Mouse (Mus musculus): Measurements from ENCODE around the gene Bicra. TPM values are rescaled to one million over a fixed set of nuclear protein-coding genes. Genes with fewer than 3 reads are reported as not detected.
A peak's percentile ranks its signal among the peaks of the same experiment; 100 is the strongest.

The Bicra gene
- polyA plus RNA-seq, 1 experiment: 8.5 TPM

DNA sequence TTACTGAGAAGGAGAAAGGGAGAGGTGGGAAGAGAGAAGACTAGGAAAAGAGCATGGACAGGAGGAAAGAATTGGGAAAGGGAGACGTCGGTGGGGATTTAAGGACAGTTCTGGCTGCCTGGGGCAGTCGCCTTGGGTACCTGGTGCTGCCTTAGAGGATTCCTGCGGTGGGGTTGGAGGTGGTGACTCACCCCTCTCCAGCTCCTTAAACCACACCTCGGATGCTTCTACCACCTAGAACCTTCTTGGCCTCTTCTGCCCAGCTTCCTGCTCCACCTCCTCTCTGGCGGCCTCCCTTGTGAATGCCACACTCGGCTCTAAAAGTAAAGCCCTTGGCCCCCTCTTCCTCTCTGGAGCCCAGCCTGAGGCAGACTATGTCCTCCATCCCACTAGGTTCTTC, 92.2 kb downstream of the Bicra start:
- TF ChIP-seq CTCF (IDR thresholded peaks at IDR 0.05; ENCODE audit: extremely low read depth, insufficient read depth, low read length) (no peak), POLR2A (IDR thresholded peaks at IDR 0.05; ENCODE audit: extremely low read depth, insufficient read depth, low read length) (no peak)
- Histone ChIP-seq H3K27ac (ENCODE audit: insufficient read depth, low read length) (peak overlapping the region; percentile 15; the same call in 1 of the 2 replicates), H3K4me3 (ENCODE audit: insufficient read depth, low read length) (no peak overlapping the region), H3K4me1 (ENCODE audit: control insufficient read depth, insufficient read depth, low read length) (no peaks in the 10 kb centered on the region)

DNA sequence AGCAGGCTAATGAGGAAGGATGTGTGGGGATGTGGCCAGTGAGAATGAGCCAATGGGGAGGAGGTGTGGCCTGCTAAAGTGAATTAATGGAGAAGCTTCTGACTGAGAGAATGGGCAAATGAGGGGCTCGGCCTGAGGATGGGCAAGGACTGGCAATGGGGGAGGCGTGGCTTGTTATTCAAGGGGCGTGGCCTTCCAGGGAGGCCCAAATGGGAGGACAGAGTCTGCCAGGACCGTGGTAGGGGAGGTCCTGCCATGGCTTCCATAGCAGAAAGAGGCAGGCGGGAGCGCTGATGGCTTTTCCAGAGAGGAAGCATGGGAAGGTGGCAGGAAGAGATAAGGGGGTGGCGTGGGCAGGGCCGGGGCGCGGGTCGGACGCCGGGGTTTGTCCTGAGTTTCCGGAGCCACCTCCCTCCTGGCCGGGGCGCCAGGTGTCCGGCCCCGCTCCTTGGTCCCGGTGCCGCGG, 92.7 kb downstream of the Bicra start:
- H3K4me3 ChIP-seq (ENCODE audit: insufficient read depth, low read length): no peak overlapping the region

DNA sequence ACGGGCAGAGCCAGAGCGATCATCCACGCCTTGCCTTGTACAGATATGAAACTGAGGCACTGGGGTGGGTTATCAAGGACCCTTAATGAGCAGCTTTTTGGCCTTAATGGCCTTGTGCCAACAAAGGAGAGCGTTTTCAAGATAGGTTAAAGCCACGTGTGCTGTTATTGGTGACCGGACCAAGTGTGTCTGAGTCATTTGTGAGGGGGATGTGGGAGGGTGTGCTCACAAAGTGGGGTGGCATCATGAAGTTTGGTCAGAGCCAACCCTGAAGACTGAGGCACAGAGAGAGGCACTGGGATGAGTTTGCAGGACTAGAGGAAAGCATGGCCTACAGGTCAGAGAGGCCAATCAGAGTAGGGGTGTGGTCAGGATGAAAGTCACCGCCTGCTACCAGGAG, 93.3 kb downstream of the Bicra start:
- Histone ChIP-seq H3K27ac (ENCODE audit: insufficient read depth, low read length) (no peak overlapping the region), H3K4me3 (ENCODE audit: insufficient read depth, low read length) (no peak overlapping the region), H3K4me1 (ENCODE audit: control insufficient read depth, insufficient read depth, low read length) (no peaks in the 10 kb centered on the region)
- TF ChIP-seq CTCF (IDR thresholded peaks at IDR 0.05; ENCODE audit: extremely low read depth, insufficient read depth, low read length) (no peak), POLR2A (IDR thresholded peaks at IDR 0.05; ENCODE audit: extremely low read depth, insufficient read depth, low read length) (no peak)

More for the DNA sequence above, 92.7 kb downstream of the Bicra start:
- Histone ChIP-seq H3K4me1 (ENCODE audit: control insufficient read depth, insufficient read depth, low read length) (no peaks in the 10 kb centered on the region), H3K27ac (ENCODE audit: insufficient read depth, low read length) (no peak overlapping the region; the same call in 1 of the 2 replicates)
- TF ChIP-seq POLR2A (IDR thresholded peaks at IDR 0.05; ENCODE audit: extremely low read depth, insufficient read depth, low read length) (no peak), CTCF (IDR thresholded peaks at IDR 0.05; ENCODE audit: extremely low read depth, insufficient read depth, low read length) (no peak)

DNA sequence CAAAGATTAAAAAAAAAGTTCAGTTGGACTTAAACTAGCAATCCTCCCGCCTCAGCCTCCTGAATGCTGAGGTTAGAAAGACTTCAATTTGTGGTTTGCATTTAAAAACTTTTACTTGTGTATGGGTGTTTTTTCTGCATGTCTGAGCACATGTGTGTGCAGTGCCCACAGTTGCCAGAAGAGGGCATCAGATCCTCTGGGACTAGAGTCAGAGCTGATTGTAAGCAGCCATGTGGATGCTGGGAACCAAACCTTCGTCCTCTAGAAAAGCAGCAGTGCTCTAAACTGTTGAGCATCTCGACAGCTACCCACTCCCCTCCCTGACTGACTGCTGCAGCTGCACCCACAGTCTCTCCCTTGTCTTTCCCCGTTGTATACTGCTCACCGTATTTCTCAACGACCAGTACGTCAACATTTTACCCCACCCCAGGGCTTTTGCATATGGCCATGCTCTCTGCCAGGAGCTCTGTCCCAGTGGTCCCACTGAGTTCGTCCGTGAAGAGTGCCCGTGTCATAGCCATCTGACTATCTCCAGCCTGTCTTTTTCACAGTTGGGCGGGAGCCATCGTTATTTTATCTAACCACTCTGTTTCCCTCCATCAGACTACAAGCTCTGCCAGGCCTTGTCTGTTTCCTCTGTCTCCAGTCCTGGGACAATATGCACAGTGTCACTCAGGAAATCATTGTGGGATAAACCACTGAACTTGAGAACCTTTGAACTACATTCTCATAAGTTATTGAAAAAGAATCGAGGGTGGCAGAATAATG, 94.2 kb downstream of the Bicra start:
- TF ChIP-seq POLR2A (IDR thresholded peaks at IDR 0.05; ENCODE audit: extremely low read depth, insufficient read depth, low read length): no peak
- 0 out of 2 replicates have a peak, but pooled peaks have one; percentile 19 for TF ChIP-seq CTCF (IDR thresholded peaks at IDR 0.05; ENCODE audit: extremely low read depth, insufficient read depth, low read length)
- H3K4me3 ChIP-seq (ENCODE audit: insufficient read depth, low read length): no peak overlapping the region

DNA sequence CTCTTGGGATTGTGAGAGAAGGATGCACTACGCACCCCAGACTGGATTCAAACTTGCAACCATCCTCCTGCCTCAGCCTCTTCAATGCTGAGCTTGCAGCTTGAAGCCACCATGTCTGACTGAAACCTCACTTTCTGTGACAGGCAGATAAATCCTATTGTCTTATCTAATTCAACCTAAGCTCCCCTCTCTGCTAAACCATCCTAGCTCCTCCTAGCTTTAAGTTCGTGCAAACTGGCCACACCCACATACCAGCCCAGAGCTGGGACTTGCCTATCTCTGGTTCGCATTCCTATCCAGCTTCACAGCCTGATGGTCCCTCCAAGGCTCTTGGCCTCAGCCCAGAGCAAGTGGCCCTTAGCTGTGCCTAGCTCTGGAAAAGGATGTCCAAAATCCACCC, 95.3 kb downstream of the Bicra start:
- H3K4me3 ChIP-seq (ENCODE audit: insufficient read depth, low read length): no peak overlapping the region
- TF ChIP-seq CTCF (IDR thresholded peaks at IDR 0.05; ENCODE audit: extremely low read depth, insufficient read depth, low read length) (no peak), POLR2A (IDR thresholded peaks at IDR 0.05; ENCODE audit: extremely low read depth, insufficient read depth, low read length) (no peak)
- H3K27ac ChIP-seq (ENCODE audit: insufficient read depth, low read length): no peak overlapping the region
- no peaks in the 10 kb centered on the region for H3K4me1 ChIP-seq (ENCODE audit: control insufficient read depth, insufficient read depth, low read length)

More for the DNA sequence above, 94.2 kb downstream of the Bicra start:
- Histone ChIP-seq H3K27ac (ENCODE audit: insufficient read depth, low read length) (no peak overlapping the region), H3K4me1 (ENCODE audit: control insufficient read depth, insufficient read depth, low read length) (no peaks in the 10 kb centered on the region)

DNA sequence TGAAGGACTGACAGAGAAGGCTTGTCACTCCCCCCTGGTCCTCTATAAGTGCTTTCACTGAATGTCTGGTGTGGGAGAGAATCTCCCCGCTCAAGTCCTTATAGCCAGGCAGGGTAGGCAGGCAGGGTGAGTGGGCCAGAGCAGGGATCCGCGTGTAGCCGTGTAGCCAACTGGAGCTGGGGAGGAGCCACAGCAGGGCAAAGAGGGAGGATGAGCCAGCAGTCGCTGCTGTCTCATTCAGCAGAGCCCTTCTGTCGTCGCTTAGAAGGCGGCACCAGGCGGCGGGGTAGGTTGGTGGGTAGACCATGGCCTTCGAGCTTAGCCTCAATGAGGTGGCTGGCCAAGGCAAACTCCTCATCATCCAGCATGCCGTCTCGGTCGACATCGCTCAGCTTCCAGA, 97.7 kb downstream of the Bicra start:
- H3K4me3 ChIP-seq (ENCODE audit: insufficient read depth, low read length): no peak overlapping the region
- no peaks in the 10 kb centered on the region; the same call in 1 of the 2 replicates for H3K4me1 ChIP-seq (ENCODE audit: control insufficient read depth, insufficient read depth, low read length)
- no peak overlapping the region for H3K27ac ChIP-seq (ENCODE audit: insufficient read depth, low read length)
- no peak for TF ChIP-seq CTCF (IDR thresholded peaks at IDR 0.05; ENCODE audit: extremely low read depth, insufficient read depth, low read length)

DNA sequence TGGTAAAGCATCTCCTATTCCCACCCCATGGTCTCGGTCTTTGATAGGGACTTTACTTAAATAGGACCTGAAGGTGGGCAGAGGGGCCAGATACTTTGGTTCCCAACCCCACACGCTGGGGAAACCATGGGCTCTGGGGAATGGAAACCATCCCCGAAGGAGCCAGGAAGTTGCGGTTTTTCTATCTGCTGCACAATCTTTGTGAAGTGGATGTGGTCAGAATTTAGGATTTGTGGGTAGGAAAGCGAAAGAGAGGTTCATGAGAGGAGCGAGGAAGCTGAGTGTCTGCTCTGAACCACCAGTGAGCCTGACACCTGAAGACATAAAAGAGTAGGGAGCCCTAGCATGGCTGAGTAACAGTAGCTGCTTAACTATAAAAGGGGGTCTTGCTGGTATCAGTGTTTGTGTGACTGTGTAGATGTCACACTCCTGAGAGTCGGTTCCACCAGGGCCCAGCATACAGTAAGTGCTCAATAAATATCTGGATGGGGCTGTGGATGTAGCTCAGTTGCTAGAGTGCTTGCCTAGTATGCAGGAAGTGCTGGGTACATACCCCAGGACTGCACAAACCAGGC, 98.4 kb downstream of the Bicra start:
- TF ChIP-seq CTCF (IDR thresholded peaks at IDR 0.05; ENCODE audit: extremely low read depth, insufficient read depth, low read length): no peak
- no peak for TF ChIP-seq POLR2A (IDR thresholded peaks at IDR 0.05; ENCODE audit: extremely low read depth, insufficient read depth, low read length)
- H3K27ac ChIP-seq (ENCODE audit: insufficient read depth, low read length): no peak overlapping the region
- peaks cover 2% of the 10 kb centered on the region; the same call in 1 of the 2 replicates for H3K4me1 ChIP-seq (ENCODE audit: control insufficient read depth, insufficient read depth, low read length)
- H3K4me3 ChIP-seq (ENCODE audit: insufficient read depth, low read length): no peak overlapping the region

DNA sequence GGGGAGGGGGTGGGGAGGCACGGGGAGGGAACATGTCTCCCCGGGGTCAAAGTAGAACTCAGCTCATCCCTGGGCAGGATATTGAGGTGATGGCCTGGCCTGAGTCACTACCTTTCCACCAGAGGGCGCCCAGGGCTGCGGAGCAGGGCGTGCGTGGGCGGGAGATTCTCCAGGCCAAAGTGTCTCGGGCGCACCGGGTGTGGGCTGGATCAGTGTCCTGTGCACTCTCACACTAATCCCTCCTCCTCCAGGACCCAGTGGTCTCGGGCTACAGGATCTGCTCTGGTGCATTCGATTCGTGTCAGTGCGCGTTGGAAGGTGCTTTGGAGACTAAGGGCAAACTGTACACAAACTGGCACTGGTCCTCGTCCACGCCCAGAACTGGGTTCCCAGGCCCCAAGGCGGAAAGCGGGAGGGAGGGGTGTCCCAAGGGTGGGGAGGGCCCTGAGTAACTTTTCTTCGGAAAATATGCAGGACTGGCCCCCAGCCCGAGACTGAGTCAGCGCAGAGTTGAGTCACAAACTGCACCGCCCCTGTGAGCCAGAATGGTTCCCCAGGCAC, 99.3 kb downstream of the Bicra start:
- Histone ChIP-seq H3K4me3 (ENCODE audit: insufficient read depth, low read length) (peak overlapping the region; percentile 6), H3K4me1 (ENCODE audit: control insufficient read depth, insufficient read depth, low read length) (peaks cover 4% of the 10 kb centered on the region; the same call in 1 of the 2 replicates), H3K27ac (ENCODE audit: insufficient read depth, low read length) (no peak overlapping the region)
- TF ChIP-seq POLR2A (IDR thresholded peaks at IDR 0.05; ENCODE audit: extremely low read depth, insufficient read depth, low read length) (no peak), CTCF (IDR thresholded peaks at IDR 0.05; ENCODE audit: extremely low read depth, insufficient read depth, low read length) (peak; percentile 52)

DNA sequence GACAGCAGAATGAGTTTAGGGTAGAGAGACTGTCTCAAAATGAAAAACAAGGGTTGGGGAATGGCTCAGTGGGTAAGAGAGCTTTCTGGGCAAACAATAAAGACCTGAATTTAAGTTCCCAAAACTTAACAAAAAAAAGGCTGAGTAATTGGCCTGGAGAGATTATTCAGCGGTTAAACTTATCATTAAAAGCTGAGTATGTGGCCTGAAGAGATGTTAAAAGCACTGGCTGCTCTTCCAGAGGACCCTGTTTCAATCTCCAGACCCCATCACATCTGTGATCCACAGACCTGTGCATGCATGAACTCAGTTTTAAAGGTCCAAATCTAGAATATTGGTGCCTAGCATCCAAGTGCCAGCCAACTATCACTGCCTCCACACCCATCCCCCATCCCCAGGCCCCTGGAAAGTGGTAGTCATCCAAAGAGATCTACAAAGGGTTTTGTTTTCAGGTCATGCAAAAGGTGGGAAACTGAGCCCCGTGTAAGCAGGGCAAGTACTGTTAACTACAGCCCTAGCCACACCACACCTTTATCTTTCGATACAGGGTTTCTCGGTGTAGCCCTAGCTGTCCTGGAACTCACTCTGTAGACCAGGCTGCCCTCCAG, 100.0 kb downstream of the Bicra start:
- TF ChIP-seq POLR2A (IDR thresholded peaks at IDR 0.05; ENCODE audit: extremely low read depth, insufficient read depth, low read length): no peak
- TF ChIP-seq CTCF (IDR thresholded peaks at IDR 0.05; ENCODE audit: extremely low read depth, insufficient read depth, low read length): no peak
- Histone ChIP-seq H3K27ac (ENCODE audit: insufficient read depth, low read length) (no peak overlapping the region), H3K4me3 (ENCODE audit: insufficient read depth, low read length) (no peak overlapping the region; the same call in 1 of the 2 replicates), H3K4me1 (ENCODE audit: control insufficient read depth, insufficient read depth, low read length) (peaks cover 4% of the 10 kb centered on the region; the same call in 1 of the 2 replicates)
